Mouse (Mus musculus): ENCODE measurements around the gene Lamc3. TPM values are rescaled to one million over a fixed set of nuclear protein-coding genes. Genes with fewer than 3 reads are reported as not detected.

The Lamc3 gene
- polyA plus RNA-seq (2015; fragmentation: Nextera tagmentation; extraction: Ambion mirVana) = 0.02 TPM in 1 of 2 replicates, not detected in the other

DNA sequence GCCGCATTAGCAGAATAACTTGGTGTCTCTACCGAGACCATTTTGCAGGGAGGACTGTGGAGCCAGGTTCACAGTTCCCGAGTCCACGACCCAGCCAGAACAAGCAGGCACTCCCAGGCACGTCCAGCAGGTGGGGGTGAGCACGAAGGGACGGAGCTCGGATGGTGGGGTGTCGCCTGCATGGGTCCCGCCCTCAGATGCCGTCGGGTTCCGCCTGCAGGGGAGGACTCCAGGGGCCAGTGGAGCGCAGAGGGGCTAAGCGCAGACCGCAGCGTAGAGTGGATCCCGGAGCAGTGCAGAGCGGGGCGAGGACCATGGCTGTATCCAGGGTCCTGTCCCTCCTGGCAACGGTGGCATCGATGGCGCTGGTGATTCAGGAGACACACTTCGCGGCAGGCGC lies at the start of gene Lamc3:
Gene Lamc3, plus strand, starts transcription at position 262 of the 400 bp plus-strand sequence.
- H3K4me2 ChIP-seq (ENCODE audit: low read depth, low read length) = peak within 1 kb of the TSS; percentile 35
- no peak within 1 kb of the TSS for H3K27ac ChIP-seq (ENCODE audit: low read depth)
- H3K9me3 ChIP-seq (ENCODE audit: low read length) = no peaks in the 10 kb centered on the region
- no peak within 1 kb of the TSS for H3K4me3 ChIP-seq (ENCODE audit: low read depth, low read length)
- ATAC-seq (peak; percentile 64), DNase-seq (peak; percentile 72)
- H3K4me1 ChIP-seq (ENCODE audit: insufficient read depth) = peaks cover 5% of the 10 kb centered on the region; the same call in 1 of the 2 replicates
- peaks cover 41% of the 10 kb centered on the region for H3K27me3 ChIP-seq (ENCODE audit: insufficient read depth, low read length)
- no peaks in the 10 kb centered on the region for H3K36me3 ChIP-seq (replicated peaks; ENCODE audit: insufficient read depth, low read length)
- TF ChIP-seq EP300 (IDR thresholded peaks at IDR 0.05; ENCODE audit: low read depth) (no peak), CTCF (IDR thresholded peaks at IDR 0.05; ENCODE audit: low read depth) (peak; percentile 73)
- H3K9ac ChIP-seq (replicated peaks) = no peak within 1 kb of the TSS
- 3% methylated on average over 24 of the region's 26 CpGs for WGBS (ENCODE audit: insufficient replicate concordance)

- no peak overlapping the region for H3K9ac ChIP-seq (replicated peaks)
- no peak overlapping the region for H3K4me3 ChIP-seq (ENCODE audit: low read depth, low read length)
- TF ChIP-seq EP300 (IDR thresholded peaks at IDR 0.05; ENCODE audit: low read depth) (no peak), CTCF (IDR thresholded peaks at IDR 0.05; ENCODE audit: low read depth) (no peak)
- no peak for ATAC-seq
- peaks cover 17% of the 10 kb centered on the region for H3K27me3 ChIP-seq (ENCODE audit: insufficient read depth, low read length)
- no peaks in the 10 kb centered on the region for H3K36me3 ChIP-seq (replicated peaks; ENCODE audit: insufficient read depth, low read length)
- no peak overlapping the region for H3K4me2 ChIP-seq (ENCODE audit: low read depth, low read length)
- H3K9me3 ChIP-seq (ENCODE audit: low read length) = no peaks in the 10 kb centered on the region
- WGBS (ENCODE audit: insufficient replicate concordance) = 53% methylated on average over 1 of the region's 1 CpGs
- H3K4me1 ChIP-seq (ENCODE audit: insufficient read depth) = no peaks in the 10 kb centered on the region
- H3K27ac ChIP-seq (ENCODE audit: low read depth) = no peak overlapping the region
- no peak for DNase-seq
Observed at GRCm38 (mm10) chr2:31838868-31839267, 48.2 kb upstream of the Lamc3 start.

- ATAC-seq = no peak
- Histone ChIP-seq H3K27ac (ENCODE audit: low read depth) (no peak overlapping the region), H3K4me1 (ENCODE audit: insufficient read depth) (peaks cover 14% of the 10 kb centered on the region), H3K9me3 (ENCODE audit: low read length) (no peaks in the 10 kb centered on the region), H3K36me3 (replicated peaks; ENCODE audit: insufficient read depth, low read length) (no peaks in the 10 kb centered on the region), H3K27me3 (ENCODE audit: insufficient read depth, low read length) (peaks cover 51% of the 10 kb centered on the region), H3K4me3 (ENCODE audit: low read depth, low read length) (no peak overlapping the region), H3K9ac (replicated peaks) (no peak overlapping the region), H3K4me2 (ENCODE audit: low read depth, low read length) (no peak overlapping the region)
- TF ChIP-seq CTCF (IDR thresholded peaks at IDR 0.05; ENCODE audit: low read depth) (no peak), EP300 (IDR thresholded peaks at IDR 0.05; ENCODE audit: low read depth) (no peak)
- WGBS (ENCODE audit: insufficient replicate concordance) = 8% methylated on average over 10 of the region's 10 CpGs
- DNase-seq = no peak
Observed at GRCm38 (mm10) chr2:31844729-31845136, 42.4 kb upstream of the Lamc3 start.

DNA sequence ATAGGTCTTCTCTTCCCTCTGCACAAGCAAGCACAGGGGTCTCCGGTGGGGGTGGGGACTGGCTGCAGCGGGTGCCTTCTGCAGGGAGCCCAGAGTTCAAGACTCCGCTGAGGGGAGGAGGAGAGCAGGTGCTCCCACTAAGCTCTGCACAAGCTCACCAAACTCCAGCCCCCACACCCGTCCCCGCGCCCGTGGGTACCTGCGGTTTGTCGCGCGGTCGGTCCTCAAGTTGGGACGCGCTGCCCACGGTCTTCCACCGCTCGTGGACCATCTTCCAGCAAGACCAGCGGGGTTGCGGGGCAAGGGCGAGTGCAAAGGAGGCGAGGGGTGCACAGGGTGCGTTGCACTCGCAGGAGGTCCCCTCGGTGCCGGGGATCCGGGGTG lies 41.6 kb upstream of the Lamc3 start:
- Histone ChIP-seq H3K4me2 (ENCODE audit: low read depth, low read length) (peak overlapping the region; percentile 76), H3K27me3 (ENCODE audit: insufficient read depth, low read length) (peaks cover 43% of the 10 kb centered on the region), H3K27ac (ENCODE audit: low read depth) (no peak overlapping the region), H3K36me3 (replicated peaks; ENCODE audit: insufficient read depth, low read length) (no peaks in the 10 kb centered on the region), H3K9ac (replicated peaks) (no peak overlapping the region), H3K4me1 (ENCODE audit: insufficient read depth) (peaks cover 14% of the 10 kb centered on the region), H3K4me3 (ENCODE audit: low read depth, low read length) (peak overlapping the region; percentile 52), H3K9me3 (ENCODE audit: low read length) (no peaks in the 10 kb centered on the region)
- 2% methylated on average over 18 of the region's 26 CpGs for WGBS (ENCODE audit: insufficient replicate concordance)
- no peak for TF ChIP-seq CTCF (IDR thresholded peaks at IDR 0.05; ENCODE audit: low read depth)
- no peak for TF ChIP-seq EP300 (IDR thresholded peaks at IDR 0.05; ENCODE audit: low read depth)
- no peak for ATAC-seq
- DNase-seq = no peak

DNA sequence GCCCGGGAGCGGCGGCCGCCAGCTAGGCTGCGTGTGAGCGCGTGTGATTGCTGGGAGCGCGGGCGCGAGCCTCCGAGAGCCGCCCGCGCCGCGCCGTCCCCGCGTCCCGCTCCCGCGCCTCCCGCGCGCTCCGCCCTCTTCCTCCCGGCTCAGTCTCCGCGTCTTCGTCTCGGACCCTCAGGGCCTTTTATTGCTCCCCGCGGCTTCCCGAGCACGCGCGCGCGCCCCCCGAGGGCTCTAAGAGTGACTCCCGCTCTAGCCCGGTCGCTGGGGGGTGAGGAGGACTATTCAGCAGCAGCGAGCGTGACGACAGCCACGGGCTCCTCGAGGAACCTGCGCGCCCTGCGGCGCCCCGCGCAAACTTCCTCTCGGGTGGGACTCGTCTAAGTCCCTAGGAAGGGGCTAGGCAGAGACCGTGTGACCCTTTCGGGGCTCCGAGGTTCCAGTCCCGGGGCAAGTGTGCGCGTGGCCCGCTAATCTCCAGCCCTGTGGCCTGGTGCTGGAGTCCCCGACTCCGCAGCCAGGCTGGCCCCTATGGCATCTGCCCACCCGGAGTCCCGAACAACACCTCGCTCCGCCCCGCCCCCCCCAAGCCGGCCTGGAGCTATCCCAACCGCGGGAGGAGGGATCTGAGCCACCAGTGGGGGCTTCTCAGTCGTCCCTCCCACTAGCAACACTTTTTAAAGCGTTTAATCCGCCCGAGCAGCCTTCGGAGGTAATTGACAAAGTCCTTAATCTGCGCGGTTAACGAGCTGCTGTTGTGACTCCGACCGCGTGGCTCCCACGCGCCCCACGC lies 41.0 kb upstream of the Lamc3 start, which contains the start of gene Fibcd1:
Gene Fibcd1, minus strand, starts transcription at position 110 of the 796 bp plus-strand sequence.
- peaks cover 14% of the 10 kb centered on the region for H3K4me1 ChIP-seq (ENCODE audit: insufficient read depth)
- no peaks in the 10 kb centered on the region for H3K36me3 ChIP-seq (replicated peaks; ENCODE audit: insufficient read depth, low read length)
- 0 out of 2 replicates have a peak within 1 kb of the TSS, but pooled peaks have one; percentile 16 for H3K9ac ChIP-seq (replicated peaks)
- no peak for TF ChIP-seq EP300 (IDR thresholded peaks at IDR 0.05; ENCODE audit: low read depth)
- TF ChIP-seq CTCF (IDR thresholded peaks at IDR 0.05; ENCODE audit: low read depth) = no peak
- DNase-seq (no peak), ATAC-seq (no peak)
- peaks cover 43% of the 10 kb centered on the region for H3K27me3 ChIP-seq (ENCODE audit: insufficient read depth, low read length)
- no peaks in the 10 kb centered on the region for H3K9me3 ChIP-seq (ENCODE audit: low read length)
- WGBS (ENCODE audit: insufficient replicate concordance) = under 1% methylated on average over 76 of the region's 88 CpGs
- H3K4me2 ChIP-seq (ENCODE audit: low read depth, low read length) = peak within 1 kb of the TSS; percentile 76
- H3K4me3 ChIP-seq (ENCODE audit: low read depth, low read length) = peak within 1 kb of the TSS; percentile 52
- no peak within 1 kb of the TSS for H3K27ac ChIP-seq (ENCODE audit: low read depth)

All from liver, postnatal 0 days (tissue).